Mouse (Mus musculus) liver, embryonic 14.5 days (tissue): ENCODE measurements around the gene Hcst.

Source experiments
- CTCF ChIP-seq: IDR thresholded peaks from 2 replicates; pipeline ENCODE4 v1.5.1; 2016; ENCODE audit warnings: antibody characterized with exemption, low read depth, control low read depth
- EP300 ChIP-seq: IDR thresholded peaks from 2 replicates; pipeline ENCODE4 v1.6.1; 2016; ENCODE audit warnings: antibody characterized with exemption, low read depth

- TF ChIP-seq CTCF (peak; percentile 27), EP300 (no peak)
Measured at GRCm38 (mm10) chr7:30394871-30395270, 24.8 kb downstream of the Hcst start.
